ENCODE assay signal across 8 mouse cellular contexts in the genomic region with DNA sequence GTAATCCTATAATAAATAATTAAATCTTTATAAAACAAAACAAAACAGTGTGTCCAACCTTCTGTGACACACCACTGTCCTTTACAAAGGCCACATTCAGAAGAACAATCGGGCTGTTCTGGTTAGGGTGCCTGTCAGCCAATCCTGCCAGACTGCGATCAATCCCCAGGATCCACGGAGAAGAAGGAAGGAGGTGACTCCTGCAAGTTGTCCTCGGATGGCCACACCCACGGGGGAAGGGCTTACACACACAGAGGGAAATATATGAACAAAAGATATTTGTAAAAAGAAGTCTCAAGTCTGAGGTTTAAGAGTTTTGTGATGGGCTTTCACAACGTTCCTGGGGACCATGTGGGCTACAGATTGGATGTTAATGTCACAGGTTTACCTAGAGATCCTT. TPM values are rescaled to one million over a fixed set of nuclear protein-coding genes. Genes with fewer than 3 reads are reported as not detected.
DNase-seq lines count a peak whose midpoint lies in the region; ATAC-seq and TF ChIP-seq lines count a peak whose summit lies in the region.

A gene (plus strand): TSS at position 253 of the 400 bp plus-strand sequence.

- H3K27ac ChIP-seq in forebrain, postnatal 0 days (ENCODE audit: low read depth, low read length), result no peak within 1 kb of the TSS
- H3K27ac ChIP-seq in limb, embryonic 14.5 days (replicated peaks; ENCODE audit: low read depth, low read length), result no peak within 1 kb of the TSS

- CTCF ChIA-PET in Patski (lab: Charles Lee), result no interaction called here

- in situ Hi-C loops in Patski (cut with MboI; ENCODE audit: low pct_unique_long_range_greater_than_20kb), result loop anchor here (25.0 kb wide), 1 partner anchor 525 kb away; no protein-coding TSS in a partner anchor

- 67% methylated on average over 6 of the region's 6 CpGs for WGBS in forebrain, postnatal 0 days
- 69% methylated on average over 6 of the region's 6 CpGs for WGBS in limb, embryonic 14.5 days

- no peak for TF ChIP-seq POLR2A in limb, embryonic 14.5 days (IDR thresholded peaks at IDR 0.05; ENCODE audit: borderline replicate concordance, extremely low read depth, insufficient read depth, insufficient read length)

- H3K4me2 ChIP-seq in forebrain, postnatal 0 days (ENCODE audit: low read depth), result peak within 1 kb of the TSS; percentile 92
- H3K4me2 ChIP-seq in limb, embryonic 14.5 days (replicated peaks; ENCODE audit: low read depth, low read length, severe bottlenecking), result peak within 1 kb of the TSS; percentile 75

- no peak for TF ChIP-seq CTCF in Patski (IDR thresholded peaks at IDR 0.05)
- no peak for TF ChIP-seq CTCF in forebrain, postnatal 0 days (IDR thresholded peaks at IDR 0.05; ENCODE audit: low read depth)

- POLR2A ChIA-PET in Patski (lab: Charles Lee), result no interaction called here

- peak within 1 kb of the TSS; percentile 56 for H3K4me3 ChIP-seq in forebrain, postnatal 0 days (ENCODE audit: low read depth, low read length)
- H3K4me3 ChIP-seq in limb, embryonic 14.5 days (replicated peaks; ENCODE audit: low read length), result peak within 1 kb of the TSS; percentile 64

- H3K4me1 ChIP-seq in forebrain, postnatal 0 days (ENCODE audit: insufficient read depth), result peaks cover 8% of the 10 kb centered on the region; the same call in 1 of the 2 replicates
- H3K4me1 ChIP-seq in limb, embryonic 14.5 days (ENCODE audit: control insufficient read depth, insufficient read depth, low read length), result 0 out of 2 replicates have a peak, but pooled peaks cover 5% of the 10 kb centered on the region

- peak within 1 kb of the TSS; percentile 74 for H3K9ac ChIP-seq in forebrain, postnatal 0 days
- H3K9ac ChIP-seq in limb, embryonic 14.5 days (ENCODE audit: low read depth, low read length, severe bottlenecking), result peak within 1 kb of the TSS; percentile 67

- no peaks in the 10 kb centered on the region for H3K36me3 ChIP-seq in forebrain, postnatal 0 days (ENCODE audit: insufficient read depth)
- H3K36me3 ChIP-seq in limb, embryonic 14.5 days (ENCODE audit: control insufficient read depth, insufficient read depth, low read length), result no peaks in the 10 kb centered on the region

- H3K27me3 ChIP-seq in Patski, result no peaks in the 10 kb centered on the region
- H3K27me3 ChIP-seq in forebrain, postnatal 0 days (ENCODE audit: insufficient read depth, low read length), result no peaks in the 10 kb centered on the region
- H3K27me3 ChIP-seq in limb, embryonic 14.5 days (ENCODE audit: control insufficient read depth, insufficient read depth, low read length), result no peaks in the 10 kb centered on the region

- DNase-seq in kidney, adult 11 months, result peak; percentile 29
- DNase-seq in kidney, postnatal 10 days, result no peak
- DNase-seq in Patski (ENCODE audit: low read depth, low spot score), result no peak
- no peak for DNase-seq in forebrain, postnatal 0 days
- DNase-seq in limb, embryonic 14.5 days (ENCODE audit: low spot score), result no peak
- DNase-seq in testis, postnatal 14 days (ENCODE audit: low spot score), result peak; percentile 42
- DNase-seq in yolk sac, embryonic 10.5 days (ENCODE audit: low spot score), result no peak
- no peak for DNase-seq in urinary bladder, postnatal 10 days (ENCODE audit: low spot score)

- ATAC-seq in Patski, result no peak
- ATAC-seq in forebrain, postnatal 0 days, result no peak
- ATAC-seq in limb, embryonic 14.5 days (ENCODE audit: low FRiP score, low read depth), result no peak

- no peaks in the 10 kb centered on the region for H3K9me3 ChIP-seq in forebrain, postnatal 0 days (ENCODE audit: low read length)
- H3K9me3 ChIP-seq in limb, embryonic 14.5 days (ENCODE audit: control insufficient read depth, low read length), result no peaks in the 10 kb centered on the region

RNA-seq across cellular contexts. Expression of the gene that starts here (rescaled TPM):
- 14.3 TPM for polyA plus RNA-seq in Patski (2021)
- 24.2 and 24.8 TPM in 2 replicates for total RNA-seq in forebrain, postnatal 0 days (2014; rRNA removed)
- 16.2 and 16.5 TPM in 2 replicates for polyA plus RNA-seq in forebrain, postnatal 0 days (2015; fragmentation: Nextera tagmentation; extraction: Ambion mirVana)
- polyA plus RNA-seq in limb, embryonic 14.5 days (2012; rRNA removed), result 7.4 and 8.6 TPM in 2 replicates
- polyA plus RNA-seq in limb, embryonic 14.5 days (2014; fragmentation: Nextera tagmentation; extraction: Ambion mirVana), result 9.7 and 11.8 TPM in 2 replicates

Comparison
In these comparisons a context has a peak if more than half of its experiments do, and no peak if none do; other contexts are left out.
1. DNase-seq: peak in kidney, adult 11 months (single experiment) and testis, postnatal 14 days (single experiment); none in kidney, postnatal 10 days (single experiment), Patski (single experiment), forebrain, postnatal 0 days (single experiment), limb, embryonic 14.5 days (single experiment), yolk sac, embryonic 10.5 days (single experiment) and urinary bladder, postnatal 10 days (single experiment).